8 mouse cellular contexts compared by ENCODE assay signal in genomic region chr14:105924712-105925111, GRCm38 (mm10). TPM values are rescaled to one million over a fixed set of nuclear protein-coding genes. Genes with fewer than 3 reads are reported as not detected.
DNase-seq lines count a peak whose midpoint lies in the region; ATAC-seq and TF ChIP-seq lines count a peak whose summit lies in the region.

No protein-coding gene starts in this region.

- no peaks in the 10 kb centered on the region for H3K9me3 ChIP-seq in kidney, embryonic 16.5 days (ENCODE audit: low read length)

- no peak overlapping the region for H3K4me3 ChIP-seq in kidney, adult 2 months (ENCODE audit: insufficient read depth, low read depth, low read length)
- H3K4me3 ChIP-seq in kidney, embryonic 16.5 days (ENCODE audit: low read length), result no peak overlapping the region

- H3K36me3 ChIP-seq in kidney, adult 2 months (ENCODE audit: control insufficient read depth, insufficient read depth, low read length), result no peaks in the 10 kb centered on the region
- H3K36me3 ChIP-seq in kidney, embryonic 16.5 days (ENCODE audit: insufficient read depth, low read length), result no peaks in the 10 kb centered on the region

- no peaks in the 10 kb centered on the region for H3K4me1 ChIP-seq in kidney, adult 2 months (ENCODE audit: control insufficient read depth, insufficient read depth, low read length)
- H3K4me1 ChIP-seq in kidney, embryonic 16.5 days (ENCODE audit: insufficient read depth, low read length), result peaks cover 35% of the 10 kb centered on the region

- H3K27me3 ChIP-seq in kidney, adult 2 months (replicated peaks; ENCODE audit: control insufficient read depth, insufficient read depth, low read length), result no peaks in the 10 kb centered on the region
- H3K27me3 ChIP-seq in kidney, embryonic 16.5 days (ENCODE audit: insufficient read depth, low read length), result no peaks in the 10 kb centered on the region

- no peak for TF ChIP-seq CTCF in kidney, adult 2 months (conservative IDR thresholded peaks at IDR 0.05; ENCODE audit: insufficient read depth, insufficient read length, low read depth, low read length)

- no peak overlapping the region for H3K27ac ChIP-seq in kidney, adult 2 months (ENCODE audit: insufficient read depth, low read depth, low read length)
- no peak overlapping the region for H3K27ac ChIP-seq in kidney, embryonic 16.5 days (ENCODE audit: low read length)

- no peak overlapping the region for H3K4me2 ChIP-seq in kidney, embryonic 16.5 days (replicated peaks; ENCODE audit: low read depth, low read length)

- DNase-seq in adrenal gland, postnatal 25 days, result peak; percentile 12
- no peak for DNase-seq in adrenal gland, postnatal 4 days (ENCODE audit: low spot score in 2 of 2)
- peak; percentile 31 for DNase-seq in kidney, adult 2 months
- DNase-seq in thymus, postnatal 4 days, result peak; percentile 19
- no peak for DNase-seq in thymus, adult 18-20 months
- DNase-seq in spleen, postnatal 14 days (ENCODE audit: low spot score in 2 of 2), result no peak
- no peak for DNase-seq in adrenal gland, adult 2 months

- 32% methylated on average over 1 of the region's 1 CpGs for WGBS in kidney, adult 2 months
- WGBS in kidney, embryonic 16.5 days, result 33% methylated on average over 1 of the region's 1 CpGs

- ATAC-seq in kidney, embryonic 16.5 days (ENCODE audit: low FRiP score, low TSS enrichment), result no peak

- TF ChIP-seq POLR2A in kidney, adult 2 months (IDR thresholded peaks at IDR 0.05; ENCODE audit: low read depth, low read length), result no peak

- H3K9ac ChIP-seq in kidney, embryonic 16.5 days (replicated peaks; ENCODE audit: low read length), result no peak overlapping the region

RNA-seq across cellular contexts. Expression of gene Spry2, which starts 28.1 kb away (rescaled TPM):
- total RNA-seq in adrenal gland, postnatal 25 days (2021), result 33.7 and 43.4 TPM in 2 replicates
- total RNA-seq in adrenal gland, postnatal 4 days (2021), result 10 to 100 TPM; 51.5 to 55.0 TPM
- 14.3 and 14.4 TPM in 2 replicates for polyA plus RNA-seq in kidney, adult 2 months (2012; rRNA removed)
- 40.1 and 49.0 TPM in 2 replicates for polyA plus RNA-seq in kidney, embryonic 16.5 days (2015; fragmentation: Nextera tagmentation; extraction: Ambion mirVana)
- total RNA-seq in adrenal gland, adult 2 months (2021), result 10 to 100 TPM; 31.3 to 40.0 TPM
- polyA plus RNA-seq in adrenal gland, adult 2 months (2012; rRNA removed), result 11.7 and 12.7 TPM in 2 replicates

Comparison
In these comparisons a context has a peak if more than half of its experiments do, and no peak if none do; other contexts are left out.
1. DNase-seq: peak in adrenal gland, postnatal 25 days (single experiment), kidney, adult 2 months (single experiment) and thymus, postnatal 4 days (single experiment); none in adrenal gland, postnatal 4 days (0 of 2), thymus, adult 18-20 months (0 of 2), spleen, postnatal 14 days (0 of 2) and adrenal gland, adult 2 months (single experiment).